Mouse (Mus musculus) hindbrain, postnatal 0 days (tissue): ENCODE data around the gene Lrmda. TPM values are rescaled to one million over a fixed set of nuclear protein-coding genes. Genes with fewer than 3 reads are reported as not detected.

Source experiments
- ATAC-seq: fragments of 200-750 bp; cut with Nextera tagmentation; 2 replicates; pipeline ENCODE4 v1.8.0; 2017; ENCODE audit warnings: mild to moderate bottlenecking, moderate TSS enrichment, moderate library complexity
- DNase-seq: peaks from one replicate; pipeline ENCODE4 v3.0.0-alpha.2; 2015; ENCODE audit warnings: low spot score
- H3K27ac ChIP-seq: fragments of 300-500 bp; sonication (generic); 2 replicates; pipeline ENCODE4 v1.5.1; 2014; ENCODE audit warnings: mild to moderate bottlenecking
- H3K27me3 ChIP-seq: fragments of 300-500 bp; sonication (generic); 2 replicates; pipeline ENCODE4 v1.6.1; 2014; ENCODE audit warnings: low read length, mixed read lengths; ENCODE audit not compliant: insufficient read depth
- H3K36me3 ChIP-seq: fragments of 300-500 bp; sonication (generic); 2 replicates; pipeline ENCODE4 v1.6.1; 2014; ENCODE audit warnings: low read length, mixed read lengths; ENCODE audit not compliant: insufficient read depth
- H3K4me1 ChIP-seq: fragments of 300-500 bp; sonication (generic); 2 replicates; pipeline ENCODE4 v1.6.1; 2014; ENCODE audit warnings: antibody characterized with exemption, low read length, mixed read lengths; ENCODE audit not compliant: insufficient read depth
- H3K4me2 ChIP-seq: fragments of 300-500 bp; sonication (generic); 2 replicates; pipeline ENCODE4 v1.6.1; 2014; ENCODE audit warnings: low read depth, mild to moderate bottlenecking, low read length, moderate library complexity, mixed read lengths
- H3K4me3 ChIP-seq: fragments of 300-500 bp; sonication (generic); 2 replicates; pipeline ENCODE4 v1.5.1; 2014; ENCODE audit warnings: low read length
- H3K9ac ChIP-seq: fragments of 300-500 bp; sonication (generic); replicated peaks from 2 replicates; pipeline ENCODE4 v1.6.1; 2014; ENCODE audit warnings: mild to moderate bottlenecking, low read length, moderate library complexity, mixed read lengths
- H3K9me3 ChIP-seq: fragments of 300-500 bp; sonication (generic); 2 replicates; pipeline ENCODE4 v1.6.1; 2016; ENCODE audit warnings: low read length, mixed read lengths
- CTCF ChIP-seq: IDR thresholded peaks from 2 replicates; pipeline ENCODE4 v1.5.1; 2016; ENCODE audit warnings: antibody characterized with exemption, control low read depth, low read depth
- WGBS: fragments of 180-500 bp; shearing (Covaris S2); extraction: QIAGEN DNeasy Blood & Tissue Kit; methylation state at CpG from one replicate; pipeline ENCODE4 v1.1.7; 2014; 5-methylcytosine and 5-hydroxymethylcytosine counted together
- polyA plus RNA-seq: library from polyadenylated mRNA; unstranded; fragments of >200 nt; fragmentation: Nextera tagmentation; extraction: Ambion mirVana; gene quantifications from 2 replicates; pipeline ENCODE4 v1.2.1, GENCODE M21; 2015
- total RNA-seq: library from RNA; depleted of rRNA; stranded (reverse); fragments of >200 nt; gene quantifications from 2 replicates; pipeline ENCODE4 v1.2.3, GENCODE M21; 2014; rRNA removed

Gene Lrmda
- total RNA-seq (0.21 TPM in 1 of 2 replicates, not detected in the other), polyA plus RNA-seq (0.52 and 0.53 TPM in 2 replicates)

DNA sequence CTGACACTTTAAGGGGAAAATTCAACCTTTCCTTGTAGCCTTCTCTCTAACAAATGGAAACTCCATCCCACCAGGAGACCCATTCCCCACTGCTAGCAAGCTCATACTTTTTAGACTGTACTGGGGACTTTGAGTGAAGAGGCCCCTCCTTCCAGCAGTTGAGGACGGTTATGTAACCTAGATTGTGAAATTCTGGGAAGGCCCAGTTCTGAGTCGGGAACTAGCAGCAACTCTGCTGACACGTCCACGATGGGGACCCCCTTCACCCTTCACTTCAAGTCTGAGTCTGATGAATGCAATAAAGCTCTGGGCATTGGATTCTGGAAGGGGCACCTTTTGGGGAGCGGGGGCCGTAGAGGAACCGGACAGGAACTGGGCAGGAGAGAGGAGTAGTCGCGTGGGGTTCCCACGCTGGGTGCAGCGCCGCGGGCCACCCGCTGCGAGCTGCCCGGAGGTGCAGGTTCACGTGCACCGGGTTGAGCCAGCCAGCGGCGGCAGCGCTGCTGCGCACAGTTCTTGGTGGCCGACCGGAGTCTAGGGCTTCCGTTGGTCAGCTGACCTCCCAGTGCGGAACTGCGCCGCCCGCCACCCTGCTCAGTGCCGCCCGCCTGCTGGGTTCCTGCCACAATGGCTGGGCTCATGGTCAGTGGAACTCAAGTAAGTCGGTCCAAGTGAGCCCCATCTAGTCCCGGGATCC, at the start of gene Lrmda:
Lrmda (plus strand) TSS at position 461 of the 697 bp plus-strand sequence.
- H3K9ac ChIP-seq, result 0 out of 2 replicates have a peak within 1 kb of the TSS, but pooled peaks have one; percentile 2
- H3K27ac ChIP-seq, result no peak within 1 kb of the TSS
- 4% methylated on average over 33 of the region's 33 CpGs for WGBS
- H3K4me2 ChIP-seq, result peak within 1 kb of the TSS; percentile 57
- H3K36me3 ChIP-seq, result no peaks in the 10 kb centered on the region
- 0 out of 2 replicates have a peak, but pooled peaks cover 3% of the 10 kb centered on the region for H3K27me3 ChIP-seq
- H3K9me3 ChIP-seq, result no peaks in the 10 kb centered on the region
- ATAC-seq (peak; percentile 76; the same call in 1 of the 2 replicates), DNase-seq (peak; percentile 55)
- H3K4me1 ChIP-seq, result 0 out of 2 replicates have a peak, but pooled peaks cover 3% of the 10 kb centered on the region
- TF ChIP-seq CTCF, result no peak
- peak within 1 kb of the TSS; percentile 26 for H3K4me3 ChIP-seq

GRCm38 (mm10) chr14:21981462-21981861, 38.0 kb upstream of the Lrmda start:
- H3K4me2 ChIP-seq, result peak overlapping the region; percentile 50
- TF ChIP-seq CTCF, result peak; percentile 90
- H3K9me3 ChIP-seq, result no peaks in the 10 kb centered on the region
- no peaks in the 10 kb centered on the region for H3K27me3 ChIP-seq
- H3K36me3 ChIP-seq, result no peaks in the 10 kb centered on the region
- no peaks in the 10 kb centered on the region for H3K4me1 ChIP-seq
- 1% methylated on average over 22 of the region's 22 CpGs for WGBS
- no peak overlapping the region for H3K27ac ChIP-seq
- no peak overlapping the region for H3K9ac ChIP-seq
- peak; percentile 85 for DNase-seq
- H3K4me3 ChIP-seq, result peak overlapping the region; percentile 18
- peak; percentile 75 for ATAC-seq

DNA sequence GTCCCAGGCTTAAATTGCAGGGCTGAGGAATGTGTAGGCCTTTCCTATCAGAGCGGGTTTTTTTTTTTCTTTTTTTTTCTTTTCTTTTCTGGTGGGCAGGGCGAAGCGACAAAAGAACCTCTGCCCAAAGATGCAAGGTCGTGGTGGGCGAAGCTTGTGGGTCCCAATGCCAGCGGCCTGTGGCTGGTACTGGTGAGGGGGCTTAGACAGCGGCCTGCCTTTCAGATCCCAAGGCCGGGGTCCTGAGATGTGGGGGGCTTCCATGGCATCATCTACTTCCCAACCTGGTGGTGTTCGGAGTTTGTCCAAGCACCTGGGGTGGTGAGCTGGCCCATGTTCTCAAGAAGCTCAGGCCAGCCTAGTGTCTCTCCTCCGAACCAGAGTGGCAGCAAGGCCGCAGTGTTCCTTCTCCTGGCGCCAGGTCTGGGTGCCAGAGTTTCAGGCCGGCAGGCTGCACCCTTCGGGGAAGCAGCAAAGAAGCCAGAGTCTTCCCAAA, 37.4 kb upstream of the Lrmda start:
- 37% methylated on average over 14 of the region's 14 CpGs for WGBS
- peak; percentile 26 for DNase-seq

GRCm38 (mm10) chr14:21982592-21983310, 36.8 kb upstream of the Lrmda start:
- Histone ChIP-seq H3K4me2 (peak overlapping the region; percentile 61), H3K27me3 (no peaks in the 10 kb centered on the region), H3K9ac (peak overlapping the region; percentile 39), H3K27ac (peak overlapping the region; percentile 59), H3K4me1 (no peaks in the 10 kb centered on the region), H3K4me3 (peak overlapping the region; percentile 35), H3K9me3 (no peaks in the 10 kb centered on the region), H3K36me3 (no peaks in the 10 kb centered on the region)
- no peak for ATAC-seq
- DNase-seq, result peak; percentile 38
- no peak for TF ChIP-seq CTCF
- 13% methylated on average over 38 of the region's 38 CpGs for WGBS

More for the DNA sequence above, 37.4 kb upstream of the Lrmda start:
- ATAC-seq, result no peak
- H3K4me1 ChIP-seq, result no peaks in the 10 kb centered on the region
- H3K9ac ChIP-seq, result no peak overlapping the region; the same call in 1 of the 2 replicates
- peak overlapping the region; percentile 35; the same call in 1 of the 2 replicates for H3K4me3 ChIP-seq
- peak overlapping the region; percentile 59 for H3K27ac ChIP-seq
- no peaks in the 10 kb centered on the region for H3K9me3 ChIP-seq
- H3K4me2 ChIP-seq, result peak overlapping the region; percentile 61
- H3K27me3 ChIP-seq, result no peaks in the 10 kb centered on the region
- no peak for TF ChIP-seq CTCF
- no peaks in the 10 kb centered on the region for H3K36me3 ChIP-seq

GRCm38 (mm10) chr14:21983311-21983949, 36.1 kb upstream of the Lrmda start:
- Histone ChIP-seq H3K9ac (peak overlapping the region; percentile 39), H3K4me3 (peak overlapping the region; percentile 35), H3K9me3 (no peaks in the 10 kb centered on the region), H3K4me2 (peak overlapping the region; percentile 61), H3K4me1 (no peaks in the 10 kb centered on the region), H3K36me3 (no peaks in the 10 kb centered on the region), H3K27ac (peak overlapping the region; percentile 59), H3K27me3 (no peaks in the 10 kb centered on the region)
- 9% methylated on average over 22 of the region's 22 CpGs for WGBS
- no peak for ATAC-seq
- no peak for TF ChIP-seq CTCF
- peak; percentile 26 for DNase-seq
